Mouse (Mus musculus) cerebellum, adult 2 months (tissue): ENCODE measurements around the gene Acss3.

ENCODE experiments used
- CTCF ChIP-seq: fragments of 200-500 bp; IDR thresholded peaks from 2 replicates; pipeline ENCODE4 v1.5.1; 2011; ENCODE audit warnings: low read depth, mild to moderate bottlenecking, control low read depth, low read length, moderate library complexity, borderline replicate concordance; ENCODE audit not compliant: insufficient read depth
- POLR2A ChIP-seq: fragments of 200-500 bp; IDR thresholded peaks from 2 replicates; pipeline ENCODE4 v1.6.1; 2011; ENCODE audit warnings: low read length, control low read depth, borderline replicate concordance; ENCODE audit not compliant: insufficient read depth

DNA sequence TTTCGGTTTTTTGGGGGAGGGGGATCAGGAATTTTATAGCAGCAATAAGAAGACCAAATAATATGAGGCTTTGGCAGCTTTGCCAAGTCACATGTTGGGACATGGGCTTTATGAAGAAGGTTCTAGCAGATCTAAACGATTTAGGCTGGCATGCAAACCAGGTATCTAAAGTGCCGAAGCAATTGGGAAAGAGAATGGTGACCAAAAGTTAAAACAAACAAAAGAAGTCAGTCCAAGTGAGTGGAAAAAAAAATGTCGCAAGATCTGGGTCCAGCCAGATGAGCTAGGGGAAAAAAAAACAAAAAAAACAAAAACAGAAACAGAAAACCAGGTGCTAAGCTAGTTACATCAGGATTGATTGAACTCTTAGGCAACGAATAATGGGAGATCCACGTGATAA lies 83.1 kb downstream of the Acss3 start:
- no peak for TF ChIP-seq POLR2A
- TF ChIP-seq CTCF = no peak
